Mouse (Mus musculus): ENCODE measurements around the gene Eno2. TPM values are rescaled to one million over a fixed set of nuclear protein-coding genes. Genes with fewer than 3 reads are reported as not detected.
A peak's percentile ranks its signal among the peaks of the same experiment; 100 is the strongest.

Gene Eno2
- total and polyA plus RNA-seq, 3 experiments, result 20.8 to 24.6 (median 23.6) TPM

GRCm38 (mm10) chr6:124745490-124746295, 23.8 kb downstream of the Eno2 start (continued):
- TF ChIP-seq RAD21 (IDR thresholded peaks at IDR 0.05; ENCODE audit: low read depth, low read length) (peak; percentile 38), ZNF384 (IDR thresholded peaks at IDR 0.05; ENCODE audit: low read depth, low read length) (peak; percentile 56), PAX5 (IDR thresholded peaks at IDR 0.05; ENCODE audit: low read length) (no peak), ETS1 (conservative IDR thresholded peaks at IDR 0.05; ENCODE audit: low read depth, low read length) (peak; percentile 62), POLR2A (IDR thresholded peaks at IDR 0.05; ENCODE audit: low read depth, low read length) (peak; percentile 73), MAX (IDR thresholded peaks at IDR 0.05; ENCODE audit: low read length) (peak; percentile 86), MAZ (IDR thresholded peaks at IDR 0.05; ENCODE audit: low read depth, low read length) (peak; percentile 89), USF2 (conservative IDR thresholded peaks at IDR 0.05; ENCODE audit: low read depth, low read length) (no peak), JUND (conservative IDR thresholded peaks at IDR 0.05; ENCODE audit: low read depth, low read length) (peak; percentile 49; the same call in 1 of the 2 replicates), MEF2A (IDR thresholded peaks at IDR 0.05; ENCODE audit: borderline replicate concordance, low read depth, low read length) (peak; percentile 90), NELFE (IDR thresholded peaks at IDR 0.05; ENCODE audit: low read depth, low read length) (peak; percentile 82)

DNA sequence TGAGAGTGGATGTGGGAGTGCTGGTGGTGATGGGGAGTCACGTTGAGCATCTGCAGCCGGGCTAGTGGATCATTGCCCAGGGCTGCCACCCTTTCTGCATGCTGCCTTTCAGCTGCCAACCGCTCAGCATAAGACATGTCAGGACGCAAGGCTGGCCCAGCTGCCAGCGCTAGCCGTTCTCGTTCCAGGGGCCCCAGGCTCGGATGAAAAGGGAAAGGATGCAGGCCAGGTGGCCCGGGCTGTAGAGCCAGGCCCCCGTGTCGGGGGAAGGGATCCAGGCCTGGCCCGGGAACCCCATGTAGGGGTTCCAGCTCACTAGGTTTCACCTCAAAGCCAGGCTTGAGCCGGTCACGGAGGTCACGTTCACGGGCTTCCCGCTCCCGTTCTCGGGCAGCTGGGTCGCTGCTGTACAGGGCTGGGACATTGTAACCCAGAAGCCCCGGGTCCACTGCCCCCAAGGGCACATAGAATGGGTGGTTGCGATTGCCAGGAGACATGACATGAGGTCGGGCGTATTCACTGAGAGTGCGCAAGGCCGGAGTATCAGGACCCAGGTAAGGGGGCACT, 24.6 kb downstream of the Eno2 start:
- Histone ChIP-seq H3K27ac (ENCODE audit: insufficient read depth, low read depth) (peak overlapping the region; percentile 26; the same call in 1 of the 2 replicates), H3K36me3 (replicated peaks in 1 of 2; ENCODE audit: control insufficient read depth in 1 of 2, insufficient read depth in 1 of 2, low read length in 1 of 2) (peaks cover 38 to 54% of the 10 kb centered on the region in 2 experiments), H3K4me2 (ENCODE audit: insufficient read depth, low read depth, poor library complexity, severe bottlenecking) (peak overlapping the region; percentile 67), H3K4me3 (replicated peaks in 1 of 3; ENCODE audit: low read depth in 2 of 3, low read length in 2 of 3, poor library complexity in 1 of 3) (peak overlapping the region; percentile 42 to 63 (median 42)), H3K4me1 (ENCODE audit: control insufficient read depth in 1 of 2, insufficient read depth in 2 of 2) (peaks cover 17 to 49% of the 10 kb centered on the region in 2 experiments), H3K79me2 (replicated peaks; ENCODE audit: control insufficient read depth, extremely low read depth, insufficient read depth, poor library complexity, severe bottlenecking) (no peaks in the 10 kb centered on the region), H3K9ac (ENCODE audit: insufficient read depth, low read depth) (peak overlapping the region; percentile 67), H3K9me3 (replicated peaks; ENCODE audit: low read length) (no peaks in the 10 kb centered on the region), H3K27me3 (replicated peaks) (no peaks in the 10 kb centered on the region)
- DNase-seq (ENCODE audit: extremely low read depth), result no peak
- in situ Hi-C loops (cut with MboI; ENCODE audit: low pct_ligation_motif_present, low pct_unique_long_range_greater_than_20kb, low sequenced_read_pairs) (no loop called here), dilution Hi-C loops (cut with MboI; ENCODE audit: extremely low pct_ligation_motif_present, extremely low pct_unique_long_range_greater_than_20kb, low sequenced_read_pairs) (no loop called here)
- TF ChIP-seq UBTF (IDR thresholded peaks at IDR 0.05; ENCODE audit: low read depth, low read length) (0 out of 2 replicates have a peak, but pooled peaks have one; percentile 26), NELFE (IDR thresholded peaks at IDR 0.05; ENCODE audit: low read depth, low read length) (no peak), BHLHE40 (IDR thresholded peaks at IDR 0.05; ENCODE audit: low read depth, low read length) (peak; percentile 49; the same call in 1 of the 2 replicates), ZNF384 (IDR thresholded peaks at IDR 0.05; ENCODE audit: low read depth, low read length) (no peak), POLR2A (IDR thresholded peaks at IDR 0.05; ENCODE audit: low read depth, low read length) (no peak), GABPA (IDR thresholded peaks at IDR 0.05; ENCODE audit: insufficient replicate concordance, low read depth, low read length) (no peak), ZC3H11A (IDR thresholded peaks at IDR 0.05; ENCODE audit: low read depth, low read length) (no peak), CHD1 (IDR thresholded peaks at IDR 0.05; ENCODE audit: low read depth, low read length) (no peak), EP300 (IDR thresholded peaks at IDR 0.05; ENCODE audit: low read length) (no peak), POLR2AphosphoS2 (IDR thresholded peaks at IDR 0.05; ENCODE audit: low read depth, low read length) (no peak), SMC3 (IDR thresholded peaks at IDR 0.05; ENCODE audit: low read depth, low read length) (no peak), CTCF (conservative IDR thresholded peaks at IDR 0.05 in 1 of 2, IDR thresholded peaks at IDR 0.05 in 1 of 2; ENCODE audit: low read depth in 2 of 2, low read length in 2 of 2) (no peak)
